Mouse (Mus musculus): ENCODE data around the gene Kcnk2. TPM values are rescaled to one million over a fixed set of nuclear protein-coding genes. Genes with fewer than 3 reads are reported as not detected.

Kcnk2 gene
- total RNA-seq, 2 experiments from 2014 or later, result 1.6 to 1.9 TPM

Small RNA genes within 50 kb of the gene (microRNA-seq; reads per million reads assigned to microRNA genes)
- 0 reads per million in 2 experiments for gene Gm24092
